Mouse (Mus musculus): Measurements from ENCODE around the gene Cacfd1. TPM values are rescaled to one million over a fixed set of nuclear protein-coding genes. Genes with fewer than 3 reads are reported as not detected.

Gene Cacfd1
- 103 and 109 TPM in 2 replicates for polyA plus RNA-seq (2014; fragmentation: Nextera tagmentation; extraction: Ambion mirVana)

GRCm38 (mm10) chr2:27009714-27010244, at the start of gene Cacfd1:
TSS of gene Cacfd1 (plus strand) at chr2:27009926.
- H3K9ac ChIP-seq (ENCODE audit: low read length): peak within 1 kb of the TSS; percentile 94
- H3K4me1 ChIP-seq (replicated peaks; ENCODE audit: control insufficient read depth, insufficient read depth, low read length): 0 out of 2 replicates have a peak, but pooled peaks cover 2% of the 10 kb centered on the region
- DNase-seq (ENCODE audit: low spot score): peak; percentile 95
- no peaks in the 10 kb centered on the region for H3K27me3 ChIP-seq (ENCODE audit: control insufficient read depth, insufficient read depth, low read length)
- H3K9me3 ChIP-seq (ENCODE audit: control insufficient read depth, low read length): no peaks in the 10 kb centered on the region
- peak; percentile 97 for ATAC-seq (replicated peaks; ENCODE audit: low FRiP score)
- peaks cover 3% of the 10 kb centered on the region; the same call in 1 of the 2 replicates for H3K36me3 ChIP-seq (ENCODE audit: control insufficient read depth, insufficient read depth, low read length)
- under 1% methylated on average over 42 of the region's 43 CpGs for WGBS
- H3K4me3 ChIP-seq (ENCODE audit: low read depth, low read length): peak within 1 kb of the TSS; percentile 80
- peak within 1 kb of the TSS; percentile 75 for H3K27ac ChIP-seq (ENCODE audit: low read depth, low read length)
- H3K4me2 ChIP-seq (ENCODE audit: low read depth, low read length, severe bottlenecking): peak within 1 kb of the TSS; percentile 87

- 82% methylated on average over 4 of the region's 4 CpGs for WGBS
- DNase-seq (ENCODE audit: low spot score): no peak
- H3K36me3 ChIP-seq (ENCODE audit: control insufficient read depth, insufficient read depth, low read length): peaks cover 10% of the 10 kb centered on the region; the same call in 1 of the 2 replicates
Measured at GRCm38 (mm10) chr2:26960756-26961155, 49.0 kb upstream of the Cacfd1 start.

GRCm38 (mm10) chr2:26963923-26964723, 45.6 kb upstream of the Cacfd1 start, which contains the start of gene Rexo4:
TSS of gene Rexo4 (minus strand) at chr2:26964386.
- Histone ChIP-seq H3K36me3 (ENCODE audit: control insufficient read depth, insufficient read depth, low read length) (no peaks in the 10 kb centered on the region; the same call in 1 of the 2 replicates), H3K4me3 (ENCODE audit: low read depth, low read length) (peak within 1 kb of the TSS; percentile 80), H3K4me1 (replicated peaks; ENCODE audit: control insufficient read depth, insufficient read depth, low read length) (0 out of 2 replicates have a peak, but pooled peaks cover 4% of the 10 kb centered on the region), H3K9me3 (ENCODE audit: control insufficient read depth, low read length) (no peaks in the 10 kb centered on the region), H3K27ac (ENCODE audit: low read depth, low read length) (peak within 1 kb of the TSS; percentile 92), H3K9ac (ENCODE audit: low read length) (peak within 1 kb of the TSS; percentile 89), H3K27me3 (ENCODE audit: control insufficient read depth, insufficient read depth, low read length) (no peaks in the 10 kb centered on the region), H3K4me2 (ENCODE audit: low read depth, low read length, severe bottlenecking) (peak within 1 kb of the TSS; percentile 87)
- peak; percentile 94 for ATAC-seq (replicated peaks; ENCODE audit: low FRiP score)
- under 1% methylated on average over 50 of the region's 50 CpGs for WGBS
- peak; percentile 96 for DNase-seq (ENCODE audit: low spot score)

More at GRCm38 (mm10) chr2:26960756-26961155, 49.0 kb upstream of the Cacfd1 start:
- H3K9me3 ChIP-seq (ENCODE audit: control insufficient read depth, low read length): no peaks in the 10 kb centered on the region
- no peak overlapping the region for H3K27ac ChIP-seq (ENCODE audit: low read depth, low read length)
- H3K4me1 ChIP-seq (replicated peaks; ENCODE audit: control insufficient read depth, insufficient read depth, low read length): 0 out of 2 replicates have a peak, but pooled peaks cover 4% of the 10 kb centered on the region
- no peak overlapping the region for H3K4me2 ChIP-seq (ENCODE audit: low read depth, low read length, severe bottlenecking)
- no peak overlapping the region for H3K9ac ChIP-seq (ENCODE audit: low read length)
- H3K4me3 ChIP-seq (ENCODE audit: low read depth, low read length): no peak overlapping the region
- no peaks in the 10 kb centered on the region for H3K27me3 ChIP-seq (ENCODE audit: control insufficient read depth, insufficient read depth, low read length)
- ATAC-seq (replicated peaks; ENCODE audit: low FRiP score): no peak

GRCm38 (mm10) chr2:26964724-26965370, 44.9 kb upstream of the Cacfd1 start:
- ATAC-seq (replicated peaks; ENCODE audit: low FRiP score) (no peak), DNase-seq (ENCODE audit: low spot score) (no peak)
- 0 out of 2 replicates have a peak, but pooled peaks cover 4% of the 10 kb centered on the region for H3K4me1 ChIP-seq (replicated peaks; ENCODE audit: control insufficient read depth, insufficient read depth, low read length)
- 18% methylated on average over 14 of the region's 14 CpGs for WGBS
- H3K4me3 ChIP-seq (ENCODE audit: low read depth, low read length): peak overlapping the region; percentile 80
- no peaks in the 10 kb centered on the region; the same call in 1 of the 2 replicates for H3K36me3 ChIP-seq (ENCODE audit: control insufficient read depth, insufficient read depth, low read length)
- H3K27ac ChIP-seq (ENCODE audit: low read depth, low read length): peak overlapping the region; percentile 92; the same call in 1 of the 2 replicates
- no peaks in the 10 kb centered on the region for H3K27me3 ChIP-seq (ENCODE audit: control insufficient read depth, insufficient read depth, low read length)
- H3K9ac ChIP-seq (ENCODE audit: low read length): peak overlapping the region; percentile 89
- H3K4me2 ChIP-seq (ENCODE audit: low read depth, low read length, severe bottlenecking): peak overlapping the region; percentile 87
- H3K9me3 ChIP-seq (ENCODE audit: control insufficient read depth, low read length): no peaks in the 10 kb centered on the region

GRCm38 (mm10) chr2:26967262-26967661, 42.5 kb upstream of the Cacfd1 start:
- no peaks in the 10 kb centered on the region for H3K27me3 ChIP-seq (ENCODE audit: control insufficient read depth, insufficient read depth, low read length)
- 78% methylated on average over 2 of the region's 2 CpGs for WGBS
- H3K4me1 ChIP-seq (replicated peaks; ENCODE audit: control insufficient read depth, insufficient read depth, low read length): 0 out of 2 replicates have a peak, but pooled peaks cover 4% of the 10 kb centered on the region
- ATAC-seq (replicated peaks; ENCODE audit: low FRiP score) (no peak), DNase-seq (ENCODE audit: low spot score) (no peak)
- H3K9ac ChIP-seq (ENCODE audit: low read length): no peak overlapping the region
- H3K36me3 ChIP-seq (ENCODE audit: control insufficient read depth, insufficient read depth, low read length): no peaks in the 10 kb centered on the region
- H3K4me2 ChIP-seq (ENCODE audit: low read depth, low read length, severe bottlenecking): no peak overlapping the region
- H3K4me3 ChIP-seq (ENCODE audit: low read depth, low read length): no peak overlapping the region
- no peaks in the 10 kb centered on the region for H3K9me3 ChIP-seq (ENCODE audit: control insufficient read depth, low read length)
- no peak overlapping the region for H3K27ac ChIP-seq (ENCODE audit: low read depth, low read length)

- H3K4me2 ChIP-seq (ENCODE audit: low read depth, low read length, severe bottlenecking): no peak within 1 kb of the TSS
- H3K9me3 ChIP-seq (ENCODE audit: control insufficient read depth, low read length): no peaks in the 10 kb centered on the region
- H3K9ac ChIP-seq (ENCODE audit: low read length): no peak within 1 kb of the TSS
- 80% methylated on average over 3 of the region's 3 CpGs for WGBS
- H3K27me3 ChIP-seq (ENCODE audit: control insufficient read depth, insufficient read depth, low read length): no peaks in the 10 kb centered on the region
- H3K4me1 ChIP-seq (replicated peaks; ENCODE audit: control insufficient read depth, insufficient read depth, low read length): no peaks in the 10 kb centered on the region
- ATAC-seq (replicated peaks; ENCODE audit: low FRiP score) (no peak), DNase-seq (ENCODE audit: low spot score) (no peak)
- no peaks in the 10 kb centered on the region for H3K36me3 ChIP-seq (ENCODE audit: control insufficient read depth, insufficient read depth, low read length)
- H3K27ac ChIP-seq (ENCODE audit: low read depth, low read length): no peak within 1 kb of the TSS
- no peak within 1 kb of the TSS for H3K4me3 ChIP-seq (ENCODE audit: low read depth, low read length)
Measured at GRCm38 (mm10) chr2:26973116-26973515, 36.6 kb upstream of the Cacfd1 start, which contains the start of gene Adamts13. TSS of gene Adamts13 (plus strand) at chr2:26973416.

GRCm38 (mm10) chr2:26973960-26974359, 35.8 kb upstream of the Cacfd1 start:
- Histone ChIP-seq H3K27me3 (ENCODE audit: control insufficient read depth, insufficient read depth, low read length) (no peaks in the 10 kb centered on the region), H3K36me3 (ENCODE audit: control insufficient read depth, insufficient read depth, low read length) (no peaks in the 10 kb centered on the region), H3K27ac (ENCODE audit: low read depth, low read length) (no peak overlapping the region), H3K9me3 (ENCODE audit: control insufficient read depth, low read length) (no peaks in the 10 kb centered on the region), H3K4me1 (replicated peaks; ENCODE audit: control insufficient read depth, insufficient read depth, low read length) (no peaks in the 10 kb centered on the region), H3K9ac (ENCODE audit: low read length) (no peak overlapping the region), H3K4me3 (ENCODE audit: low read depth, low read length) (no peak overlapping the region), H3K4me2 (ENCODE audit: low read depth, low read length, severe bottlenecking) (no peak overlapping the region)
- ATAC-seq (replicated peaks; ENCODE audit: low FRiP score): no peak
- no peak for DNase-seq (ENCODE audit: low spot score)
- 62% methylated on average over 4 of the region's 4 CpGs for WGBS

GRCm38 (mm10) chr2:26980361-26980760, 29.4 kb upstream of the Cacfd1 start:
- ATAC-seq (replicated peaks; ENCODE audit: low FRiP score): no peak
- DNase-seq (ENCODE audit: low spot score): no peak
- no peak overlapping the region for H3K27ac ChIP-seq (ENCODE audit: low read depth, low read length)
- no peak overlapping the region for H3K4me3 ChIP-seq (ENCODE audit: low read depth, low read length)
- no peak overlapping the region for H3K4me2 ChIP-seq (ENCODE audit: low read depth, low read length, severe bottlenecking)
- H3K9ac ChIP-seq (ENCODE audit: low read length): no peak overlapping the region
- WGBS: 91% methylated on average over 1 of the region's 1 CpGs
- no peaks in the 10 kb centered on the region for H3K4me1 ChIP-seq (replicated peaks; ENCODE audit: control insufficient read depth, insufficient read depth, low read length)
- no peaks in the 10 kb centered on the region for H3K9me3 ChIP-seq (ENCODE audit: control insufficient read depth, low read length)
- H3K36me3 ChIP-seq (ENCODE audit: control insufficient read depth, insufficient read depth, low read length): no peaks in the 10 kb centered on the region
- no peaks in the 10 kb centered on the region for H3K27me3 ChIP-seq (ENCODE audit: control insufficient read depth, insufficient read depth, low read length)

Measured in forebrain, embryonic 11.5 days (tissue).